Mouse (Mus musculus) hindbrain, embryonic 10.5 days (tissue): ENCODE measurements around the gene Megf8. TPM values are rescaled to one million over a fixed set of nuclear protein-coding genes. Genes with fewer than 3 reads are reported as not detected.
"Not testable (repeated sequence)": the region's sequence is repeated elsewhere in the genome, so short reads cannot be mapped to it uniquely, and the experiment has no call there.

Experiments
- DNase-seq: peaks from one replicate; pipeline ENCODE4 v3.0.0-alpha.2; 2017; ENCODE audit warnings: low spot score
- H3K27ac ChIP-seq: fragments of 300-500 bp; sonication (generic); 2 replicates; pipeline ENCODE4 v1.5.1; 2016; ENCODE audit warnings: mild to moderate bottlenecking, moderate library complexity
- H3K27me3 ChIP-seq: fragments of 300-500 bp; sonication (generic); 2 replicates; pipeline ENCODE4 v1.6.1; 2016; ENCODE audit warnings: mild to moderate bottlenecking; ENCODE audit not compliant: poor library complexity, insufficient read depth, severe bottlenecking
- H3K36me3 ChIP-seq: fragments of 300-500 bp; sonication (generic); 2 replicates; pipeline ENCODE4 v1.6.1; 2016; ENCODE audit warnings: mild to moderate bottlenecking, moderate library complexity
- H3K4me1 ChIP-seq: fragments of 300-500 bp; sonication (generic); replicated peaks from 2 replicates; pipeline ENCODE4 v1.6.1; 2016; ENCODE audit warnings: mild to moderate bottlenecking
- H3K4me3 ChIP-seq: fragments of 300-500 bp; sonication (generic); 2 replicates; pipeline ENCODE4 v1.5.1; 2016; ENCODE audit warnings: mild to moderate bottlenecking, moderate library complexity
- H3K9me3 ChIP-seq: fragments of 300-500 bp; sonication (generic); 2 replicates; pipeline ENCODE4 v1.6.1; 2016; ENCODE audit warnings: mild to moderate bottlenecking, moderate library complexity
- WGBS: fragments of 180-500 bp; shearing (Covaris S2); methylation state at CpG from one replicate; pipeline ENCODE4 v1.1.7; 2016; 5-methylcytosine and 5-hydroxymethylcytosine counted together
- polyA plus RNA-seq: library from polyadenylated mRNA; unstranded; fragments of >200 nt; fragmentation: Nextera tagmentation; extraction: Ambion mirVana; gene quantifications from 2 replicates; pipeline ENCODE4 v1.2.1, GENCODE M21; 2016

Megf8 gene
- polyA plus RNA-seq, 1 experiment from 2014 or later, result 18.2 TPM

- no peak for DNase-seq
- WGBS, result 41% methylated on average over 2 of the region's 2 CpGs
- Histone ChIP-seq H3K27me3 (peaks cover 42% of the 10 kb centered on the region), H3K4me1 (peaks cover 21% of the 10 kb centered on the region), H3K9me3 (no peaks in the 10 kb centered on the region), H3K36me3 (no peaks in the 10 kb centered on the region), H3K4me3 (peak overlapping the region; percentile 69), H3K27ac (no peak overlapping the region)
Measured at GRCm38 (mm10) chr7:25306614-25306996, 10.4 kb upstream of the Megf8 start.

DNA sequence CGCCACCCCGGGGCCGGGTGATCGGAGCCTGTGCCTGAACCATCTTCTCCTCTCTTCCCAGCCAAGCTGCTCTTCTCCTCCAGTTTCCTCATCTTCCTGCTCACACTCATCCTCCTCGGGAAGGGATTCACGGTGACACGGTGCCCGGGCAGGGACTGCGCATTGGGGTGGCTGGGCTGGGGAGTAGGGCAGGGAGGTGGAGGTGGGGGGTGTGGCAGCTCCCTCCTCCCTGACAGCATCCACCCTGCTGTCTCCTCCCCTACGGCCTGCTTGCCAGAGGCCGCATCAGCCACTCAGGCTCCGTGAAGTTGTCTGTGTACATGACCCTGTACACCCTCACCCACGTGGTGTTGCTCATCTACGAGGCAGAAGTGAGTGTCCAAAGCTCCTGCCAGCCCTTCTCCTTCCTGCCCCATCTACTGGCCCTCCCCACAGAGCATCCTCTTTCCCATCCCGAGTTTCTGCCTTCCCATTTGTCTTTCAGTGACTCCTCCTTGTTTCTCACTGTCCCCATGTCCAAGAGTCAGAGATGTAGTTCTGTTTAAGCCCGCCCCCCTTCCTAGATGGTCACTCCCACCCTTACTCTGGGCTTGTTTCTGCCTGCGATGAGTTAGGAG is 8.2 kb upstream of the Megf8 start:
- H3K4me3 ChIP-seq, result no peak overlapping the region

GRCm38 (mm10) chr7:25309425-25309824 is 7.5 kb upstream of the Megf8 start:
- H3K36me3 ChIP-seq, result no peaks in the 10 kb centered on the region
- H3K4me1 ChIP-seq, result peaks cover 18% of the 10 kb centered on the region
- H3K27ac ChIP-seq, result no peak overlapping the region
- peaks cover 67% of the 10 kb centered on the region for H3K27me3 ChIP-seq
- WGBS, result 90% methylated on average over 9 of the region's 9 CpGs
- DNase-seq, result no peak
- H3K9me3 ChIP-seq, result no peaks in the 10 kb centered on the region
- no peak overlapping the region for H3K4me3 ChIP-seq

More for the DNA sequence above, 8.2 kb upstream of the Megf8 start:
- Histone ChIP-seq H3K4me1 (peaks cover 17% of the 10 kb centered on the region), H3K36me3 (no peaks in the 10 kb centered on the region), H3K27me3 (peaks cover 61% of the 10 kb centered on the region), H3K27ac (no peak overlapping the region), H3K9me3 (no peaks in the 10 kb centered on the region)
- 60% methylated on average over 17 of the region's 17 CpGs for WGBS
- no peak for DNase-seq

DNA sequence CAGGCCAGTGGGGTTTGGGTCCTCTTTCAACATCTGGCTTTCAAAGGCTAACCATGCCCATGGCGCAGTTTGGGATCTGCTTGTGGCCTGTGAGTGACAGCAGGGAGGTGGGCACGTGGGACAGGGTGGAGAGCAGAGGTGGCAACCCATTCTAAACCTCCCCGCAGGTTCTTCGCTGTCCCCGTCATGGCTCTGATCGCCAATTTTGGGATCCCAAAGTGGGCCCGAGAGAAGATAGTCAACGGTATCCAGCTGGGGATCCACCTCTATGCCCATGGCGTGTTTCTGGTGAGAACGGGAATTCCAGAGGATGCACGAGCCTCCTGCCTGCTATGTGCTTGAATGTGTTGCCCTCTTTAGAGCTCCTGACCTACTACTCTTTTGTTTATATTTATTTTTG is 5.8 kb upstream of the Megf8 start:
- WGBS, result 80% methylated on average over 11 of the region's 11 CpGs
- Histone ChIP-seq H3K27me3 (peaks cover 76% of the 10 kb centered on the region), H3K4me3 (no peak overlapping the region), H3K9me3 (no peaks in the 10 kb centered on the region), H3K4me1 (peaks cover 24% of the 10 kb centered on the region), H3K27ac (no peak overlapping the region), H3K36me3 (no peaks in the 10 kb centered on the region)
- DNase-seq, result no peak

GRCm38 (mm10) chr7:25313325-25313724 is 3.6 kb upstream of the Megf8 start:
- no peak for DNase-seq
- no peak overlapping the region for H3K4me3 ChIP-seq

DNA sequence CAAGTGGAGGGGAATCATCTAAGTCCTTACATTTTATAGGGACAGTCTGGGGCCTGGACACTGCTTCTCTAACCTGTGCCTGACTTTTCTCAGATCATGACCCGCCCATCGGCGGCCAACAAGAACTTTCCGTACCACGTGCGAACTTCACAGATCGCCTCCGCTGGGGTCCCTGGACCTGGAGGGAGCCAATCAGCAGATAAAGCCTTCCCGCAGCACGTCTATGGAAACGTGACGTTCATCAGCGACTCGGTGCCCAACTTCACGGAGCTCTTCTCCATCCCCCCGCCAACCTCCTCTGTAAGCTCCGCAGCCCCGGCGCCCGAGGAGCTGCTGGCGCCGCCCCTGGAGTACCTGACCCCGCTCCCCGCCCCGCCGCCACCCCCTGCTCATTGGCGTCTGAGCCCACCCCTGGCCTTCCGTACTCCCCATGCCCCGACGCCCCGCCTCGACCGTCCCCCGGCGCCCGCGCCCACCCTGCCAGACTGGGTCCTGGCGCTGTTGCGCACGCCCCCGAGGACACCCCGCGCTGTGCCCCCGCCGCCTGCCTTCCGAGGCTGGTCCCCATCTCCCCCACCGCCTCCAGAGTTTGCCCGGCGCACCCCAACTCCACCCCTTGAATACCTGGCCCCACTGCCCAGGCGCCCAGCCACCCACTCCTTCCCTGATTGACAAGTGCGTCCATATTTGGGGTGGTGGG is 2.2 kb upstream of the Megf8 start:
- H3K4me3 ChIP-seq, result peak overlapping the region; percentile 80
- no peaks in the 10 kb centered on the region for H3K36me3 ChIP-seq
- H3K27me3 ChIP-seq, result peaks cover 51% of the 10 kb centered on the region
- H3K4me1 ChIP-seq, result peaks cover 40% of the 10 kb centered on the region
- H3K27ac ChIP-seq, result peak overlapping the region; percentile 85
- WGBS, result 1% methylated on average over 51 of the region's 51 CpGs
- peak; percentile 20 for DNase-seq
- H3K9me3 ChIP-seq, result no peaks in the 10 kb centered on the region

More at GRCm38 (mm10) chr7:25313325-25313724, 3.6 kb upstream of the Megf8 start:
- Histone ChIP-seq H3K36me3 (no peaks in the 10 kb centered on the region), H3K9me3 (no peaks in the 10 kb centered on the region), H3K4me1 (peaks cover 35% of the 10 kb centered on the region), H3K27ac (no peak overlapping the region), H3K27me3 (peaks cover 63% of the 10 kb centered on the region)
- 42% methylated on average over 7 of the region's 7 CpGs for WGBS

DNA sequence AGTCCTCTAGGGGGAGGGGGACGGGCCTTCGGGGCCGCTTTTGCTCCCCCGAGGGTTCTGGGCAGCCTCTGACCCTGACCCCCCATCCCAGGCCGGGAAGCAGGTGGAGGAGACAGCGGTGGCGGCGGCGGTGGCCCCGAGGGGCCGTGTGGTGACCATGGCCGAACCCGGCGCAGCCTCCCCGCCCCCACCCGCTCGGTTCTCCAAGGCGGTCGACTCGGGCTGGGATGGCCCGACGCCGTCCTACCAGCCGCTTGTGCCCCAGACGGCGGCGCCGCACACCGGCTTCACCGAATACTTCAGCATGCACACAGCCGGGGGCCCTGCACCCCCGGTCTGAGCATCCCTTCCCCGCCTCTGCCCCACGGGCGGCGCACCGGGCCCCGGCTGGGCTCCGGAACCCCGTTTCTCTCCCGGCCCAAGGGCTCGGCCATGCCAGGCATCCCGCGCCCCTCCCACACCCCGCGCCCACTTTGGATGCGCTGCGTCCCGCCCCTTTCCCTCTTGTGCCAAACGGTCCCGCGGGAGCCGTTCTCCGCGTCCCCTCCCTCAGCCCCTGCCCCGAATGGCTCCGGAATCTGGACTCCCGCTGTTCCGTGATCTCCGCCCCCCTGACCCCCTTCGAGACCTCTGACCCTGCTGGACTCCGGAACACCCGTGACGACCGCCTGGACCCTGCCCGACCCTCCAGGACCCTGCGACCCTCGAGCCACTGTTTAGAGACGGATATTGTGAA is 1.5 kb upstream of the Megf8 start:
- Histone ChIP-seq H3K4me1 (peaks cover 40% of the 10 kb centered on the region), H3K27ac (peak overlapping the region; percentile 85), H3K4me3 (peak overlapping the region; percentile 80), H3K36me3 (peaks cover 3% of the 10 kb centered on the region; the same call in 1 of the 2 replicates), H3K27me3 (peaks cover 51% of the 10 kb centered on the region), H3K9me3 (no peaks in the 10 kb centered on the region)
- WGBS, result under 1% methylated on average over 69 of the region's 69 CpGs
- DNase-seq, result peak; percentile 53

DNA sequence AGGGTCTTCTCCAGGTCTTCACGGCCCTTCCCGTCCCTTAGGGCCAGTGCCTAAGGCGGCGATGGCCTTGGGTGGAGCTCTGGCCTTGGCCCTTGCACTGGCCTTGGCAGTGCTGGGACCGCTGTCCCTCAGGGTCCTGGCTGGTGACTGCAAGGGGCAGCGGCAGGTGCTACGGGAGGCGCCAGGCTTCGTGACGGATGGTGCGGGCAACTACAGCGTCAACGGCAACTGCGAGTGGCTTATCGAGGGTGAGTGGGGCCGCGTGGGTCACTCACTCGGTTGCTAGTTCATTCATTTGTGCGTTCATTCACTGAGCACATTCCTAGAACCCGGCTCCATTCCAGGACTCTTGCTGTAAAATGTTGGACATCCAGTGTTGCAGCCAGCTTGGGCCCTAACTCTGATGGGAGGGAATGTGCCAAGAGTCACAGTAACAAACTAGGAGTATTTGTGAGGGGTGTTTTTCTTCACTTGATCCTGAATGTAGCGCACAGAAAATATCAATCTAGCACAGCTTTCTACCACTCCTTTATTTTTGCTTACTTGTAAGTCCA is 559 bp downstream of the Megf8 start:
- 19% methylated on average over 21 of the region's 21 CpGs for WGBS
- peaks cover 56% of the 10 kb centered on the region for H3K4me1 ChIP-seq
- peaks cover 4% of the 10 kb centered on the region; the same call in 1 of the 2 replicates for H3K36me3 ChIP-seq
- peak overlapping the region; percentile 80 for H3K4me3 ChIP-seq
- no peaks in the 10 kb centered on the region for H3K9me3 ChIP-seq
- H3K27ac ChIP-seq, result peak overlapping the region; percentile 95
- H3K27me3 ChIP-seq, result peaks cover 34% of the 10 kb centered on the region
- DNase-seq, result no peak

- Histone ChIP-seq H3K27ac (peak overlapping the region; percentile 88), H3K4me1 (peaks cover 35% of the 10 kb centered on the region), H3K27me3 (no peaks in the 10 kb centered on the region), H3K36me3 (peaks cover 21% of the 10 kb centered on the region), H3K4me3 (peak overlapping the region; percentile 34), H3K9me3 (no peaks in the 10 kb centered on the region)
- 3% methylated on average over 6 of the region's 6 CpGs for WGBS
- peak; percentile 76 for DNase-seq
Measured at GRCm38 (mm10) chr7:25322058-25322484, 5.1 kb downstream of the Megf8 start.

DNA sequence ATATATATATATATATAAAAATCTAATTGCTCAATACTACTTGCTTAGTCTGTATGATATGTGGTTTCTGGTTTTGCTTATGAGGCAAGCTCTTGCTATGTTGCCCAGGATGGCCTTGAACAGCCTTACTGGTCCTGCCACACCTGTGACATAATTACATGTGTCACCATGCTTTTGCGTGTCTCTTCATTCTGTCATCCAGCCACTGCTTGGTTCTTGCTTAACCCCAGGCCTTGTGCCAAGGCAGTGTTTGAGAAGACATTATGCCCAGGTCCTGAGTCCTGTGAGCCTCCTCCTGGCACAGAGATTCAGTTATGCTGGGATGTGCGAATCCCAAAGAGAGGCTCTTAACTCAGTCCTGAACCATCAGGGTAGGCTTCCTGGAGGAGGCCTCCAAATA is 6.3 kb downstream of the Megf8 start:
- WGBS, result 87% methylated on average over 2 of the region's 2 CpGs
- Histone ChIP-seq H3K9me3 (no peaks in the 10 kb centered on the region), H3K4me1 (peaks cover 23% of the 10 kb centered on the region), H3K36me3 (peaks cover 31% of the 10 kb centered on the region), H3K27me3 (no peaks in the 10 kb centered on the region), H3K4me3 (no peak overlapping the region), H3K27ac (no peak overlapping the region)
- DNase-seq, result no peak

DNA sequence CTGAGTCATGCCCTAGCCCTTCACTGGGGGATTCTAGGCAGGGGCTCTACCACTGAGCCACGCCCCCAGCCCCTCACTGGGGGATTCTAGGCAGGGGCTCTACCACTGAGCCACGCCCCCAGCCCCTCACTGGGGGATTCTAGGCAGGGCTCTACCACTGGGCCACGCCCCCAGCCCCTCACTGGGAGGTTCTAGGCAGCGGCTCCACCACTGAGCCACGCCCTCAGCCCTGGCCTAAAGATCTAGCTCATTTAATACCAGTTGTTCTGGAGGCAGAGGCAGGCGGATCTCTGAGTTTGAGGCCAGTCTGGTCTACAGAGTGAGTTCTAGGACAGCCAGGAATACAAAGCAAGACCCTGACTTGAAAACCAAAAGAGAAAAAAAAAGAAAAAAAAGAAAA is 8.5 kb downstream of the Megf8 start:
- not testable (repeated sequence) for H3K9me3 ChIP-seq, H3K27me3 ChIP-seq, H3K4me3 ChIP-seq, DNase-seq, H3K27ac ChIP-seq
- Histone ChIP-seq H3K36me3 (peaks cover 47% of the 10 kb centered on the region), H3K4me1 (peaks cover 16% of the 10 kb centered on the region)
- 89% methylated on average over 6 of the region's 6 CpGs for WGBS

DNA sequence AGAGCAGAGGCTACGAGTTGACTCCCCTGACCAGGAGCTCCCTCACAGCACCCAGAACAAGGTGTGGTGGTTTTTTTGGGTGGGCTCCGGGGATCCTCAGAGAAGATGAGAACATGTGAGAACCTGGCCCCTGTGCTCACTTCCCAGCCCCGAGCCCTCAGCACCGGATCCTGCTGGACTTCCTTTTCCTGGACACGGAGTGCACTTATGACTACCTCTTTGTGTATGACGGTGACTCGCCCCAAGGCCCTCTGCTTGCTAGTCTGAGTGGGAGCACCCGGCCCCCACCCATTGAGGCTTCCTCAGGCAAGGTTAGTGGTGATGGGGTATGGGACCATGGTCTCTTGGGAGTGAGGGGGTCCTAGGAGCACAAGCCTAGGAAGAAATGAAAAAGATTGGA is 9.3 kb downstream of the Megf8 start:
- Histone ChIP-seq H3K4me1 (peaks cover 13% of the 10 kb centered on the region), H3K9me3 (no peaks in the 10 kb centered on the region), H3K27me3 (no peaks in the 10 kb centered on the region), H3K36me3 (peaks cover 53% of the 10 kb centered on the region), H3K4me3 (no peak overlapping the region), H3K27ac (peak overlapping the region; percentile 29; the same call in 1 of the 2 replicates)
- WGBS, result 90% methylated on average over 8 of the region's 8 CpGs
- no peak for DNase-seq
